Comparison of ENCODE assay signal across 24 mouse cellular contexts in the genomic region with DNA sequence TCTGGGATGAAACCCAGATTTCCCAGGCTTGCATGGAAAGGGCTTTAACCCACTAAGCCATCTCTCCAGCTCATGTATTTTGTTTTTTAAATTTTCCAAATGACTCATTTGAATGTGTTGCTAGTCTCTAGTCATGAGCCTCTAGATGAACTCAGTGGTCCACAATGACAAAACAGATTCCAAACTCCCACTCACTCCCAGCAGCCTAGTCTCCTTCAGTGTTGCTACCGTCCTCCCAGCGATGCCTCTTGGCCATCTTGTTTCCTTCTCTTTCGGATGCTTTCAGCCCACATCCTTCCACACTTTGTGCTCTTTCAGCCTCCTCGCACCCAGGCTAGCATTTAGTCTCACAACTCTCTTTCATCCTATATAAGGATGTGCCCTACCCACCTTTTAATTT. TPM values are rescaled to one million over a fixed set of nuclear protein-coding genes. Genes with fewer than 3 reads are reported as not detected.
"Had no signal": no experiment of that assay in that cellular context is flagged by ENCODE, and none has a peak within 500 bp of the region (broad histone marks: within the 10 kb centered on the region; RNA-seq: fewer than 3 reads in every experiment).

No protein-coding gene starts in this region.

- ATAC-seq: intestine, embryonic 16.5 days; liver, embryonic 12.5 days; midbrain, embryonic 15.5 days had no signal

- H3K27ac ChIP-seq: limb, embryonic 13.5 days; liver, embryonic 12.5 days; liver, embryonic 15.5 days; midbrain, embryonic 12.5 days; midbrain, embryonic 15.5 days; neural tube, embryonic 12.5 days; neural tube, embryonic 15.5 days had no signal

- DNase-seq: kidney, adult 18-20 months; kidney, adult 9 months; kidney, postnatal 14 days; kidney, postnatal 4 days; left cerebral cortex, postnatal 4 days; liver; lung, adult 2 months; lung, postnatal 14 days; lung, postnatal 4 days; right cerebral cortex, adult 18-20 months; right cerebral cortex, postnatal 25 days; spleen, adult 18-20 months; thymus, postnatal 25 days had no signal

- H3K36me3 ChIP-seq: limb, embryonic 13.5 days; liver, embryonic 12.5 days; liver, embryonic 15.5 days; midbrain, embryonic 12.5 days; midbrain, embryonic 15.5 days; neural tube, embryonic 12.5 days; neural tube, embryonic 15.5 days had no signal

- H3K4me3 ChIP-seq: limb, embryonic 13.5 days; liver, embryonic 12.5 days; liver, embryonic 15.5 days; midbrain, embryonic 12.5 days; midbrain, embryonic 15.5 days; neural tube, embryonic 12.5 days; neural tube, embryonic 15.5 days had no signal

- H3K4me2 ChIP-seq: limb, embryonic 13.5 days; liver, embryonic 12.5 days; liver, embryonic 15.5 days; midbrain, embryonic 12.5 days; midbrain, embryonic 15.5 days; neural tube, embryonic 12.5 days; neural tube, embryonic 15.5 days had no signal

- H3K9ac ChIP-seq: limb, embryonic 13.5 days; liver, embryonic 12.5 days; liver, embryonic 15.5 days; midbrain, embryonic 12.5 days; midbrain, embryonic 15.5 days; neural tube, embryonic 12.5 days; neural tube, embryonic 15.5 days had no signal

- H3K4me1 ChIP-seq: liver, embryonic 12.5 days; liver, embryonic 15.5 days; midbrain, embryonic 15.5 days; neural tube, embryonic 15.5 days had no signal

- H3K9me3 ChIP-seq: limb, embryonic 13.5 days; liver, embryonic 12.5 days; liver, embryonic 15.5 days; midbrain, embryonic 12.5 days; midbrain, embryonic 15.5 days; neural tube, embryonic 12.5 days; neural tube, embryonic 15.5 days had no signal

RNA-seq across cellular contexts. Expression of gene Fbxo41, which starts 12.5 kb away (rescaled TPM):
- total RNA-seq: megakaryocyte progenitor cell, adult 5-6 weeks had no signal
- polyA plus RNA-seq: liver, embryonic 15.5 days had no signal

RNA-seq across cellular contexts. Expression of gene Egr4, which starts 23.1 kb away (rescaled TPM):
- total RNA-seq: megakaryocyte progenitor cell, adult 5-6 weeks had no signal
- polyA plus RNA-seq: intestine, embryonic 16.5 days; limb, embryonic 13.5 days; liver, embryonic 12.5 days; liver, embryonic 15.5 days; lung, adult 2 months; lung, embryonic 16.5 days; midbrain, embryonic 12.5 days; midbrain, embryonic 15.5 days; neural tube, embryonic 12.5 days; thymus, postnatal 0 days had no signal
